Mouse (Mus musculus) monocyte, adult 5-6 weeks (primary cell): ENCODE results near the gene Ankrd31. TPM values are rescaled to one million over a fixed set of nuclear protein-coding genes. Genes with fewer than 3 reads are reported as not detected.
"Not testable (repeated sequence)": the region's sequence is repeated elsewhere in the genome, so short reads cannot be mapped to it uniquely, and the experiment has no call there.

ENCODE experiments used
- ATAC-seq: fragments of 153-309, 156-312 bp; replicated peaks from 2 replicates; pipeline ENCODE4 v1.8.0; 2017; ENCODE audit warnings: mild to moderate bottlenecking; ENCODE audit not compliant: low TSS enrichment, insufficient number of reproducible peaks, severe bottlenecking, poor library complexity, low FRiP score
- total RNA-seq: library from RNA; stranded (forward); fragments of 200-1000, 200-491, 200-594 nt; gene quantifications from 3 replicates; pipeline ENCODE4 v1.2.3, GENCODE M21; 2017

The Ankrd31 gene
- not detected in 3 replicates for total RNA-seq

- ATAC-seq, result no peak
Measured at GRCm38 (mm10) chr13:96748109-96748845, at the start of gene Ankrd31. TSS of gene Ankrd31 (plus strand) at chr13:96748272.

DNA sequence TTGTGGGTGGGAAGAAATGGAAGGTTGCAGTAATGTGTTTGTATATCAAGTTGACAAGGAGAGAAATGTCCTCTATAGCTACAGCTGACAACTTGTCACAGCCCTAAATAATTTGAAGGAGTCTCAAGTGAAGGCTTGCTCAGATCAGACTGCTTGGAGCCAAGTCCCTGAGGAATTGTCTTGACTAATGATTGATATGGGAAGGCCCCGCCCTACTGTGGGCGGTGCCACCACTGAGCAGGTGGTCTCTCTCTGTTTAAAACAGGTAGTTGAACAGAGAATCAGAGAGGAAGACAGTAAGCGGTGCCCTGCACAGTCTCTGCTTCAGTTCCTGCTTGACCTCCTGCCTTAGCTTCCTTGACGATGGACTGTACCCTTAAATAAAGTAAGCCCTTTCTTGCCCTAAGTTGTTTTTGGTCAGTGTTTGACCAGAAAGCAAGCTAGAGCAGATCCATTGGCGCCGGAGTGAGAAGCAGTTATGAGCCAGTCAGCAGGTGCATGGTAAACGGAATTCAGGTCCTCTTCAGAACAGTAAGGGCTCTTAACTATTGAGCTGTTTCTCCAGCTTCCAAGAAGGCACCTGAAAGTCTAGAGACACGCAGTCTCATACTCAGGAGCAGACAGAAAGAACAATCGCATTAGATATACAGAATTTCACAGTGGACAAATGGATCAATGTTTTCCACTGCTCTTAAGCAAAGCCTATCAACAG lies 45.3 kb upstream of the Ankrd31 start:
- ATAC-seq, result no peak

GRCm38 (mm10) chr13:96709269-96710233 lies 38.5 kb upstream of the Ankrd31 start:
- no peak for ATAC-seq

- no peak for ATAC-seq
Measured at GRCm38 (mm10) chr13:96716311-96716710, 31.8 kb upstream of the Ankrd31 start.

- ATAC-seq, result no peak
Measured at GRCm38 (mm10) chr13:96717821-96718220, 30.3 kb upstream of the Ankrd31 start.

DNA sequence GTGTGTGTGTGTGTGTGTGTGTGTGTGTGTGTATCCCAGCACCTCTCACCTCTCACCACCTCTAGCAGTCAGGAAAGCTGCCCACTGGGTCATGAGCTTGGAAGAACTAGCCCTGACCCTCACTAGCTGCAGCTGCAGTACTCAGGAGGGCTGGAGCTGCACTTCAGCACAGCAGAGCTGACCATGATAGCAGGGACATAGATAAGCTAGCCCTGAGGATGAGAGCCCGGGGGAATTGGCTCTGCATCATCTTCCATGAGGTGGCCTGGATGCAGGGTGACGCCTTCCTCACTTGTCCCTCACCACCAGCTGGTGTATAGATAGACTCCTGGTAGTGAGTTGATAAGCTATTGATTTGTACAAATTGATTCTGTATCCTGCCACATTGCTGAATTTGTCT lies 28.1 kb upstream of the Ankrd31 start:
- ATAC-seq, result no peak

DNA sequence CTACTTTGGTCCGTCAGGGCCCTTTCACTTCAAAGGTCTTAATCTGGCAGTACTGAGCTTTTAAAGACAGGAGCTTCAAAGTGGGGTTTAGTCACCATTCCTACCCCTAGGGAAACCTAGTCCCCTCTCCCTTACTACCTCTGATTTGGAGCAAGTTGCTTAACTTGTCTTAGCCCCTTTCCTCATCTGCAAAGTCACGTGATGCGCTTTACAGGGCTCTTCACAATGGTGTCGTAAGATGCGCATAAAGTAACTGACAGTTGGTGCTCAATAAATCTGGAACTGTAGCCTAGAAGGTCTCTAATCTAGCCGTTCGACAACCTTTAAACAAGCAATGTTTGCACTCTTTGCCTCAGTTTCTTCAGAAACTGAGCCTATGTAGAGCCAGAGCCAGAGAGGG lies 19.8 kb upstream of the Ankrd31 start:
- no peak for ATAC-seq

GRCm38 (mm10) chr13:96729146-96729545 lies 18.9 kb upstream of the Ankrd31 start:
- no peak for ATAC-seq

DNA sequence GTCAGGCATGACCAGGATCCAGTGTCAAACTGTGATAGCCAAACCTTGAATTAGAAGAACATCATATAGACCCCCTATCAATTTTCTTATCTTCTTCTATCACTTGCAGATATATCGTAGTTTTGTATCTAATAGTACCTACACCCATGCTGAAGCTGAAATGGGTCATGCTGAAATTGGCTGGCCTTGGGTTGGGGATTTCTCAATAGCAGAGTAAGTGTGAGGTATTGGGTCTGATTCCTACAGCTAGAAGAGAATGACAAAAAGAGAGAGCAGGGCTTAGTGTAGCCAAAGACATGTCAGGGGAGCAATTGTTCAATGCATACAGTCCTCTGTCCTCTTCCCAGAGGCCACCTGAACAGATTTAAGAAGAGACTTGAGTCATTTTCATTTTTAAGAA lies 18.0 kb upstream of the Ankrd31 start:
- no peak for ATAC-seq

DNA sequence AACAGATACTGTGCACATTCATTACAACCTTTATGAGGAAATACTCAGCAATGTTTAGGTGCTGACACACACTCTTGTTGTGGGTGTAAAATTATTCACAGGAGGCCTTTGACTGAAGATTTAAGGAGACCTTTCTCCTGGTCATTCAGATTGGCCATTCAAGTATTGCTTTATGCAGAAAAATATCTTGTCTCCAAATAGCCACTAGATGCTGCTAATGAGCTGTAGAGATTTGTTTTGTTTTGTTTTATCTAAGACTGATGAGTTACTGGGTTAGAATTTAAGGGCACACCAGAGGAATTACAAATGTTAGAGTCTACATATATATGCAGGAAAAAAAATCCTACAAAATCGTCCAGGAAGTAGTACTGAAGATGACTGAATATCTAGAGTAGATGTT lies 12.9 kb upstream of the Ankrd31 start:
- ATAC-seq, result no peak

DNA sequence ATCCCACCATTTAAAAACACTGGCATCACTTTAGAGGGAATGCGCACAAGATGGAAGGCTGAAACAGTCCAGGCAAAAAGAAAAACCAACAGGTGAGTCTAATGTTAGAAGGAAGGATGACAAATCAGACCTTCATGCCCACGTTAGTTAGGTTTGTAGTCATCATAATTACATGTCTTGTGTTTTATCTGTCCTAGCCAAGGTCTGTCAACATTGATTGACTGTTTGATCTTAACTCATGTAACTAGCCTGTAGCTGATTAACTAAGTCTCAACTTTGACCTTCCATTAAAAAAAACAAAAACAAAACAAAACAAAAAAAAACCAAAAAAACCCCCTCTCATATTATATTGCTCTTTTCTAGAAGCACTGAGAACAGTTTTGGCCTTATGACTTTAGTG lies 7.9 kb upstream of the Ankrd31 start:
- no peak for ATAC-seq

GRCm38 (mm10) chr13:96742871-96743270 lies 5.2 kb upstream of the Ankrd31 start:
- ATAC-seq, result no peak

- ATAC-seq, result no peak
Measured at GRCm38 (mm10) chr13:96746055-96746454, 2.0 kb upstream of the Ankrd31 start.

- ATAC-seq, result no peak
Measured at GRCm38 (mm10) chr13:96749859-96750258, 1.8 kb downstream of the Ankrd31 start.

- ATAC-seq, result no peak
Measured at GRCm38 (mm10) chr13:96760848-96761247, 12.8 kb downstream of the Ankrd31 start.

GRCm38 (mm10) chr13:96786071-96786470 lies 38.0 kb downstream of the Ankrd31 start:
- not testable (repeated sequence) for ATAC-seq

- ATAC-seq, result no peak
Measured at GRCm38 (mm10) chr13:96793451-96793850, 45.4 kb downstream of the Ankrd31 start.

DNA sequence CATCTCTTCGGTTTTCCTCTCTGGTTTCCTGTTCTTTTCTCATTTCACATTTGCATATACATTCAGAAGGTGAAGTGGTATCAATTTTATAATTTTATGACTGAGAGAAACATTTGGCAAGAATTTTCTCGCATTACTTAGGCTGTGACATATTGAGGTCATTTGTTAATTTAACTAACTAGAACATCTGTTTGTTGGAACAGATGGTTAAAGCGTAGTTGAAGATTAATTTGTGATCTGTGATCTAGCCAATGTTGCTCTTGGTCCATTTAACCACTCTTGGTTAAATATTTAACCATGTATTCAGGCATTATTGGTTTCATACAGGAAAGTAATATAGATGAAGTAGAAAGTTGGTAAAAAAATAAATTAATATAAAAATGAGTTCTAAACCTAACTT lies 47.2 kb downstream of the Ankrd31 start:
- no peak for ATAC-seq

- ATAC-seq, result no peak
Measured at GRCm38 (mm10) chr13:96797500-96797899, 49.4 kb downstream of the Ankrd31 start.
